Mouse (Mus musculus) testis, adult 2 months (tissue): ENCODE measurements around the gene Otud5.

Experiments used
- CTCF ChIP-seq: fragments of 200-500 bp; IDR thresholded peaks from 2 replicates; pipeline ENCODE4 v1.5.1; 2012; ENCODE audit warnings: low read depth, mild to moderate bottlenecking, inconsistent platforms, low read length, moderate library complexity; ENCODE audit not compliant: control insufficient read depth, insufficient read depth, insufficient replicate concordance
- POLR2A ChIP-seq: fragments of 200-500 bp; IDR thresholded peaks from 2 replicates; pipeline ENCODE4 v1.6.1; 2012; ENCODE audit warnings: low read depth, mild to moderate bottlenecking, inconsistent platforms, low read length, moderate library complexity; ENCODE audit not compliant: control insufficient read depth

DNA sequence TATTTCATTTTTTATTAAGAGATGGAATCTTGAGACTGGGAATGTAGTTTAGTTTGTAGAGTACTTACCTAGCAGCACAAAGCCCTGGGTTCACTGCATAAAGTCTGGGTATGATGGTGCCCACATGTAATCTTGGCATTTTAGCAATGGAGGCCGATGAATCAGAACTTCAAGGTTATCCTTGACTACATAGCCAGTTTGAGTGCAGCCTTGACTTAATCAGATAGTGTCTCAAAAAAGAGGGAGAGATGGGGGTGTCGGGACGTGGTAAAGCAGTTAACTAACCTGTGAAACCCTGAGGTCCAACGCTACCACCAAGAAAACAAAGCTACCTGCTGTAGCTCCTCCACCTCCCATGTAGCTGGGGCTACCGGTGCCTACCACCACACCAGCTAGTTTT, 63.3 kb downstream of the Otud5 start:
- TF ChIP-seq POLR2A (no peak), CTCF (no peak)
